Mouse (Mus musculus) G1E (cell line): ENCODE measurements around the gene Mobp. TPM values are rescaled to one million over a fixed set of nuclear protein-coding genes. Genes with fewer than 3 reads are reported as not detected.

ENCODE experiments used
- ATAC-seq: 2 replicates; pipeline ENCODE4 v1.8.0; 2016; ENCODE audit warnings: mild to moderate bottlenecking; ENCODE audit not compliant: insufficient number of reproducible peaks, poor library complexity, low FRiP score, severe bottlenecking; ENCODE audit errors: extremely low read depth
- DNase-seq: peaks from one replicate; pipeline ENCODE4 v3.0.0; 2012; ENCODE audit warnings: low spot score
- H3K27me3 ChIP-seq: 2 replicates; pipeline ENCODE4 v1.6.1; 2012; ENCODE audit warnings: mild to moderate bottlenecking, low read length, inconsistent platforms; ENCODE audit not compliant: insufficient read depth
- H3K36me3 ChIP-seq: replicated peaks from 2 replicates; pipeline ENCODE3; 2012; ENCODE audit warnings: mild to moderate bottlenecking, inconsistent platforms
- H3K4me1 ChIP-seq: 2 replicates; pipeline ENCODE4 v1.6.1; 2012; ENCODE audit warnings: low read depth, low read length, inconsistent platforms, mixed read lengths; ENCODE audit not compliant: insufficient read depth
- H3K4me3 ChIP-seq: 2 replicates; pipeline ENCODE4 v1.5.1; 2012; ENCODE audit warnings: low read depth, mild to moderate bottlenecking, inconsistent platforms, low read length, moderate library complexity, mixed read lengths
- H3K9me3 ChIP-seq: replicated peaks from 2 replicates; pipeline ENCODE4 v1.6.1; 2012; ENCODE audit warnings: inconsistent platforms
- CTCF ChIP-seq: IDR thresholded peaks from 2 replicates; pipeline ENCODE4 v1.5.1; 2012; ENCODE audit warnings: low read depth, low read length, inconsistent platforms, mixed read lengths
- GATA1 ChIP-seq: IDR thresholded peaks from 2 replicates; pipeline ENCODE4 v1.6.1; 2012; ENCODE audit warnings: borderline replicate concordance, low read length, inconsistent platforms, mixed read lengths
- GATA2 ChIP-seq: IDR thresholded peaks from 2 replicates; pipeline ENCODE4 v1.6.1; 2012; ENCODE audit warnings: low read depth, low read length, inconsistent platforms, borderline replicate concordance
- POLR2AphosphoS5 ChIP-seq: IDR thresholded peaks from 2 replicates; pipeline ENCODE4 v1.6.1; 2012; ENCODE audit warnings: low read depth, low read length, inconsistent platforms; ENCODE audit not compliant: insufficient replicate concordance
- TAL1 ChIP-seq: conservative IDR thresholded peaks from 2 replicates; pipeline ENCODE4 v1.6.1; 2012; ENCODE audit warnings: low read depth, low read length, inconsistent platforms, mixed read lengths
- polyA plus RNA-seq: library from polyadenylated mRNA; stranded (reverse); fragments of >175 nt; gene quantifications from 2 replicates; pipeline ENCODE4 v1.2.3, GENCODE M21; 2012
- total RNA-seq, 2 experiments: library from RNA; stranded (forward) in 1 of 2; stranded (reverse) in 1 of 2; fragments of 200-1000 nt in 1 of 2; fragments of >200 nt in 1 of 2; fragmentation: Nextera tagmentation in 1 of 2; gene quantifications; 2 replicates each; pipeline ENCODE4 v1.2.3; 2014 to 2017

Gene Mobp
- total and polyA plus RNA-seq, 3 experiments, result 0.38 TPM; not detected in 2

DNA sequence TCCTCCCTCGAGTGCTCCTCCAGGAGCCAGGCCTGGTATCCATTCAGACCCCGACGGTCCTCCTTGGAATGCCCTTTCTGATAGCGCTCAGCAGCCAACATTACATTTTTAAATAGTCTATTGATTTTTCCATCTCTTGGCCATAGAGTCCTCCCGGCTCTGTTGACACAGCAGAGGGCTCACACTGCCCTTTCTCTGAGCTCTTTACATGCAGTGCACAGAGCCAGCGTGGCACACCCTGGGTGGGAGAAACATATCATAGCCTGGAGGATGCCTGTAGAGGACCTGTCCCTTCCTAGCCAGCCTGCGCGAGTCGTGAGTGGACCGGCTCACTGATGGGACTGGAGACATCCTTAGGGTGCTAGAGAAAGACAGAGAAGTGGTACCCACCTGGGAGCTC is 54.4 kb downstream of the Mobp start:
- H3K27me3 ChIP-seq, result peaks cover 6% of the 10 kb centered on the region
- no peak for DNase-seq
- no peak for TF ChIP-seq CTCF
- TF ChIP-seq GATA1, result no peak
- no peak for TF ChIP-seq TAL1
- H3K36me3 ChIP-seq, result no peaks in the 10 kb centered on the region
- no peaks in the 10 kb centered on the region for H3K9me3 ChIP-seq
- H3K4me3 ChIP-seq, result no peak overlapping the region
- ATAC-seq, result no peak
- no peaks in the 10 kb centered on the region for H3K4me1 ChIP-seq

- Histone ChIP-seq H3K9me3 (peaks cover 5% of the 10 kb centered on the region; the same call in 1 of the 2 replicates), H3K36me3 (no peaks in the 10 kb centered on the region), H3K27me3 (peaks cover 3% of the 10 kb centered on the region; the same call in 1 of the 2 replicates), H3K4me1 (no peaks in the 10 kb centered on the region), H3K4me3 (no peak overlapping the region)
- ATAC-seq (no peak), DNase-seq (no peak)
- TF ChIP-seq POLR2AphosphoS5, result no peak
- no peak for TF ChIP-seq TAL1
- no peak for TF ChIP-seq CTCF
- TF ChIP-seq GATA1, result no peak
- no peak for TF ChIP-seq GATA2
Measured at GRCm38 (mm10) chr9:120206897-120207296, 57.4 kb downstream of the Mobp start.

DNA sequence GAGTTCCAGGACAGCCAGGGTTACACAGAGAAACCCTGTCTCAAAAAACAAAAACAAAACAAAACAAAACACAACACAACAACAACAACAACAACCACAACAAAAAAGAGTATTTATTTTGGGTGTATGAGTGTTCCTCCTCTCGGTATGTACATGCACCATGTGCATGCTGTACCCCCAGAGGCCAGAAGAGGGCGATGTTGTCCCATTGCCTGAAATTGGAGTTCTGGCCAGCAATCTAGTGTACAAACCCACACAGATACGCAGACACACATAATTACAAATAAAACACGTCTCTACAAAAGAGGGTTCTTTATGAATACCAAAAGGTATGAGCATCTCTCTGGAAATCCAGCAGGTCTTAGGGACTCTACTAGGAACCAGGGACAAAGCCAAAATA is 60.6 kb downstream of the Mobp start:
- DNase-seq, result no peak

GRCm38 (mm10) chr9:120210865-120211264 is 61.4 kb downstream of the Mobp start:
- H3K4me3 ChIP-seq, result no peak overlapping the region
- no peak for ATAC-seq
- no peaks in the 10 kb centered on the region for H3K27me3 ChIP-seq
- peaks cover 5% of the 10 kb centered on the region; the same call in 1 of the 2 replicates for H3K9me3 ChIP-seq
- no peaks in the 10 kb centered on the region for H3K4me1 ChIP-seq
- no peaks in the 10 kb centered on the region for H3K36me3 ChIP-seq
- DNase-seq, result no peak
- no peak for TF ChIP-seq POLR2AphosphoS5
- TF ChIP-seq TAL1, result no peak
- TF ChIP-seq GATA1, result no peak
- no peak for TF ChIP-seq GATA2
- no peak for TF ChIP-seq CTCF

More for the DNA sequence above, 60.6 kb downstream of the Mobp start:
- ATAC-seq, result no peak
- Histone ChIP-seq H3K4me1 (no peaks in the 10 kb centered on the region), H3K27me3 (no peaks in the 10 kb centered on the region), H3K9me3 (peaks cover 5% of the 10 kb centered on the region; the same call in 1 of the 2 replicates), H3K36me3 (no peaks in the 10 kb centered on the region), H3K4me3 (no peak overlapping the region)
- TF ChIP-seq CTCF (peak; percentile 44), GATA2 (no peak)

DNA sequence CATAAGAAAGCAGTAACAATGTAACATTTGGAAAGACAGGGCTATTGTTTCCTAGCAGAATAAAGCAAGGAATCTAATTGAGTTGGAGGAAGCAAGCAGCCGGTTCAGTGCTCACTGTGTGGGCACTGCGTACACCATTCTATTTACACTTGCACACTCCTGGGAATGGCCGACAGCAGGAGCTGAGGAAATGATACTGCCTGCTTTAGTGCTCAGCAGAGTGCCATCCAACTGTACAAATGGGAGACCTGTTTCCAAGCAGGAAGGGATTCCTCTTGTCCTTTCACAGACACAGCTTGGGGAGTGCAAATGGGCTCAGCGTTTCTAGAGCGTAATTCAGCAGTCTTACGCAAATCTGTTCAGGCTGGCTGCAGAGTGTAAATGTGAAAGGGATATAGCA is 63.4 kb downstream of the Mobp start:
- TF ChIP-seq GATA2, result no peak
- TF ChIP-seq CTCF, result no peak
- TF ChIP-seq POLR2AphosphoS5, result no peak
- no peak for TF ChIP-seq GATA1
- no peak for TF ChIP-seq TAL1
- DNase-seq (no peak), ATAC-seq (no peak)

DNA sequence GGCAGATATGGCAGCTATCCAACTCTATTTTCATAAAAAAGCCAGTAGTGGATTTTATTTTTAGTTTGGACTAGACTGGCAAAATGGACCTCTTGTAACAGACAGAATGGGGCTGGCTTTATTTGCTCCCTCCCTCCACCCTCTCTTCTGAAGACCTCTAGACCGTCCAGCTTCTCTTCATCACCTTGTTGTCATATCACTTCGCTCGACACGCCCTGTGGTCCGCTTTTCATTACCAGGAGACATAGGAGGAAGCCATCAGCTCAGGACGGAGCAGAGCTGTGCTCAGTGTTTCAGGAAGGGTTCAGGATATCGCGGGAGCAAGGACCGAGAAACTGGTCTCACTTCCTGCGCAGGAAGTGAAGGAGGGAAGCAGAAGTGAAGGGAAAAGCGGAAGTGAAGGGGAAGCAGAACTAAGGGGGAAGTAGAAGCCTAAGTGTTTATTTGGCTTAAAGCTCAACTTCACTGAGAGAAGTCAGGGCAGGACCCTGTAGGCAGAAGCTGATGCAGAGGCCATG is 65.5 kb downstream of the Mobp start:
- Histone ChIP-seq H3K27me3 (no peaks in the 10 kb centered on the region), H3K4me1 (no peaks in the 10 kb centered on the region), H3K9me3 (no peaks in the 10 kb centered on the region), H3K4me3 (no peak overlapping the region), H3K36me3 (no peaks in the 10 kb centered on the region)
- DNase-seq (no peak), ATAC-seq (no peak)
- TF ChIP-seq GATA2, result no peak
- TF ChIP-seq TAL1, result no peak
- TF ChIP-seq CTCF, result no peak
- no peak for TF ChIP-seq GATA1
- no peak for TF ChIP-seq POLR2AphosphoS5

More for the DNA sequence above, 63.4 kb downstream of the Mobp start:
- no peaks in the 10 kb centered on the region for H3K4me1 ChIP-seq
- no peaks in the 10 kb centered on the region for H3K27me3 ChIP-seq
- H3K36me3 ChIP-seq, result no peaks in the 10 kb centered on the region
- peaks cover 5% of the 10 kb centered on the region; the same call in 1 of the 2 replicates for H3K9me3 ChIP-seq
- no peak overlapping the region for H3K4me3 ChIP-seq

DNA sequence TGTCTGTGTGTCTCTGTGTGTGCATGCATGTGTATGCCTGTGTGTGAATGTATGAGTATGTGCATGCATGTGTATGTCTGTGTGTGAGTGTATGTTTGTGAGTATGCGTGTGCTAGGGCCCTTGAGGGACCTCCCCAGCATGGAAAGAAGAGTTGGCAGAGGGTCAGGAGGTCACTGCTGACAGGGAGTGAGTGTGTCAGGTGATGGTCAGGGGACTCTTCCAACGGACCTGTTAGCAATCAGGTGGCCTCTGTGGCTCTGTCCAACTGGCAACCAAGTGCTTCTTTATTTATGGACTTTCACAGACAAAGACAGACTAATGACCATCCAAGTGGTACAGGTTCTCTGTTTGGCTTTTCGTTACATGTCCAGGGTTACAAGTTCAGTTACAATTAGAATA is 69.9 kb downstream of the Mobp start:
- TF ChIP-seq GATA1 (no peak), TAL1 (no peak)
- Histone ChIP-seq H3K36me3 (no peaks in the 10 kb centered on the region), H3K4me1 (no peaks in the 10 kb centered on the region), H3K4me3 (peak overlapping the region; percentile 34; the same call in 1 of the 2 replicates), H3K27me3 (no peaks in the 10 kb centered on the region), H3K9me3 (no peaks in the 10 kb centered on the region)
- DNase-seq (no peak), ATAC-seq (no peak)

Other genes with a start within 250 kb of the Mobp start
- gene Gorasp1, start 212.1 kb upstream of the Mobp start, total RNA-seq (2014; fragmentation: Nextera tagmentation), result 9.7 and 11.0 TPM in 2 replicates
- gene Gorasp1, start 212.1 kb upstream of the Mobp start, total RNA-seq (2017), result 4.8 and 7.4 TPM in 2 replicates
- gene Gorasp1, start 212.1 kb upstream of the Mobp start, polyA plus RNA-seq, result 15.4 and 18.3 TPM in 2 replicates
- not detected in 2 replicates for gene Ttc21a, start 212.1 kb upstream of the Mobp start, total RNA-seq (2014; fragmentation: Nextera tagmentation)
- 0.17 and 0.38 TPM in 2 replicates for gene Ttc21a, start 212.1 kb upstream of the Mobp start, total RNA-seq (2017)
- 0.02 and 0.06 TPM in 2 replicates for gene Ttc21a, start 212.1 kb upstream of the Mobp start, polyA plus RNA-seq
- gene Csrnp1, start 165.0 kb upstream of the Mobp start, total RNA-seq (2014; fragmentation: Nextera tagmentation), result 17.0 and 26.5 TPM in 2 replicates
- 17.3 and 19.9 TPM in 2 replicates for gene Csrnp1, start 165.0 kb upstream of the Mobp start, total RNA-seq (2017)
- 35.0 and 44.1 TPM in 2 replicates for gene Csrnp1, start 165.0 kb upstream of the Mobp start, polyA plus RNA-seq
- gene Xirp1, start 126.1 kb upstream of the Mobp start, total RNA-seq (2014; fragmentation: Nextera tagmentation), result not detected in 2 replicates
- gene Xirp1, start 126.1 kb upstream of the Mobp start, total RNA-seq (2017), result 0.05 and 0.06 TPM in 2 replicates
- gene Xirp1, start 126.1 kb upstream of the Mobp start, polyA plus RNA-seq, result not detected in 2 replicates
- not detected in 2 replicates for gene Cx3cr1, start 79.8 kb upstream of the Mobp start, total RNA-seq (2014; fragmentation: Nextera tagmentation)
- gene Cx3cr1, start 79.8 kb upstream of the Mobp start, total RNA-seq (2017), result 0.22 TPM in 1 of 2 replicates, not detected in the other
- not detected in 2 replicates for gene Cx3cr1, start 79.8 kb upstream of the Mobp start, polyA plus RNA-seq
- gene Ccr8, start 57.6 kb upstream of the Mobp start, total RNA-seq (2014; fragmentation: Nextera tagmentation), result not detected in 2 replicates
- gene Ccr8, start 57.6 kb upstream of the Mobp start, total RNA-seq (2017), result not detected in 2 replicates
- not detected in 2 replicates for gene Ccr8, start 57.6 kb upstream of the Mobp start, polyA plus RNA-seq
- gene Slc25a38, start 39.3 kb upstream of the Mobp start, total RNA-seq (2014; fragmentation: Nextera tagmentation), result 56.2 and 59.8 TPM in 2 replicates
- 39.1 and 44.2 TPM in 2 replicates for gene Slc25a38, start 39.3 kb upstream of the Mobp start, total RNA-seq (2017)
- gene Slc25a38, start 39.3 kb upstream of the Mobp start, polyA plus RNA-seq, result 38.8 and 51.2 TPM in 2 replicates
- 4,941 and 5,512 TPM in 2 replicates for gene Rpsa, start 22.0 kb upstream of the Mobp start, total RNA-seq (2014; fragmentation: Nextera tagmentation)
- gene Rpsa, start 22.0 kb upstream of the Mobp start, total RNA-seq (2017), result 6,009 and 6,679 TPM in 2 replicates
- 3,654 and 17,705 TPM in 2 replicates for gene Rpsa, start 22.0 kb upstream of the Mobp start, polyA plus RNA-seq
- gene Myrip, start 151.8 kb downstream of the Mobp start, total RNA-seq (2014; fragmentation: Nextera tagmentation), result not detected in 2 replicates
- 0.05 and 0.23 TPM in 2 replicates for gene Myrip, start 151.8 kb downstream of the Mobp start, total RNA-seq (2017)
- gene Myrip, start 151.8 kb downstream of the Mobp start, polyA plus RNA-seq, result not detected in 2 replicates